Mouse (Mus musculus) bone marrow macrophage, adult 2 months (primary cell): ENCODE results near the gene Ndufv3.

Source experiments
- CTCF ChIP-seq: IDR thresholded peaks from 2 replicates; pipeline ENCODE4 v1.5.1; 2012; ENCODE audit warnings: low read depth, mild to moderate bottlenecking, low read length, moderate library complexity
- POLR2A ChIP-seq: IDR thresholded peaks from 2 replicates; pipeline ENCODE4 v1.6.1; 2012; ENCODE audit warnings: mild to moderate bottlenecking, low read depth, low read length, borderline replicate concordance

- TF ChIP-seq POLR2A (no peak), CTCF (no peak)
Measured at GRCm38 (mm10) chr17:31569756-31570155, 49.8 kb downstream of the Ndufv3 start.
